Mouse (Mus musculus): Measurements from ENCODE around the gene Mrpl33.

- TF ChIP-seq CTCF (IDR thresholded peaks at IDR 0.05; ENCODE audit: extremely low read depth, insufficient read length, insufficient replicate concordance, low read depth, low read length) (no peak), POLR2A (IDR thresholded peaks at IDR 0.05; ENCODE audit: low read depth, low read length) (no peak)
Observed at GRCm38 (mm10) chr5:31646574-31646973, 49.8 kb downstream of the Mrpl33 start.
